Mouse (Mus musculus): Measurements from ENCODE around the gene Ccin. TPM values are rescaled to one million over a fixed set of nuclear protein-coding genes. Genes with fewer than 3 reads are reported as not detected.

The Ccin gene
- total RNA-seq, 2 experiments from 2014 or later = not detected

Other genes with a start within 250 kb of the Ccin start
- not detected for gene Olfr159, start 212.5 kb upstream of the Ccin start, total RNA-seq (2021)
- not detected for gene Olfr156, start 159.6 kb upstream of the Ccin start, total RNA-seq (2021)
- gene Olfr157, start 143.3 kb upstream of the Ccin start, total RNA-seq (2021) = not detected
- gene Olfr155, start 131.9 kb upstream of the Ccin start, total RNA-seq (2021) = not detected
- 1 to 10 TPM; 5.2 to 6.8 TPM for gene Reck, start 108.0 kb upstream of the Ccin start, total RNA-seq (2021)
- gene Glipr2, start 26.1 kb upstream of the Ccin start, total RNA-seq (2021) = 1 to 10 TPM; 2.3 TPM
- 100 to 1,000 TPM; 333 to 335 TPM for gene Clta, start 21.0 kb downstream of the Ccin start, total RNA-seq (2021)
- 10 to 100 TPM; 43.4 to 50.7 TPM for gene Gne, start 100.7 kb downstream of the Ccin start, total RNA-seq (2021)